ENCODE assay signal across 8 mouse cellular contexts in the genomic region with DNA sequence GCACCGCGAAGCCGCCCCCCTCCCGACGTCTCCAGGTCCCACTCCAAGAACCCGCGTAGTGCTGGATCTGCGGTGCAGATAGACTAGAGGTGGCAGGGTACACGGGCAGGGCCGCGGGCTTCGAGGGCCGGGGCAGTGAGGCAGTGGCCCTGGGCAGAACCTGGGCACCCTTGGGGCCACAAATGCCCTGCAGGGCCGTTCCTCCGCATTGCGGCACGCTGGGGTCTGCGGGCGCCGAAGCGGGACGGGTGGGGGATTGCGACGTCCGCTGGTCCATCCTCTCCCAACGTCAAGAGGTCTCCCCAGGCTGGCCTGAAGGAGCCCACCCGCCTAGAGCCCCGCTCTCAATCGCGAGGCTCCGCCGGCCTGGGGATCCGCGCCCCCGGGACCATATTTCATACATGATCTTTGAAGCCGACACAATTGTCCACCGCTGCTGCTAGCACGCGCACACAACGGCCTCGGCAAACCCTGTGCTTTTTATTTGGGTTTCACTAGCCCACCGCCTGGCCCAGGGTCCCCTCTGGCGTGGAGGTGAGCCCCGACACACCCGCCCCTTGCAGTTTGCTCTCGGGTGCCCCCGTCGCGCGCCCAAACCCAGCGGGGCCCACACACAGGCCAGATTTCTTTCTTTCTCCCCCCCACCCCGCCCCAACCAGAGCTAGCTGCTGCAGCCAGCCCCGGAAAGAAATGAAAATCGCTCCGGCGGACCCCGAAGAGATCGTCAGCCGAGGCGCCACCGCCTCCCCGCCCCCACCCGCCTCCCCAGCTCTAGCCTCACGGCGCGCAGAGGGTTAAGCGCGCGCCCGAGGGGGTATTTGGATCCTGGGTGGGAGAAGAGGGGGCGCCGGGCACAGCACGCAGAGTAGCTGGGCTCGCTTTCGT. TPM values are rescaled to one million over a fixed set of nuclear protein-coding genes. Genes with fewer than 3 reads are reported as not detected.
DNase-seq lines count a peak whose midpoint lies in the region; ATAC-seq and TF ChIP-seq lines count a peak whose summit lies in the region.

No protein-coding gene starts in this region.

- TF ChIP-seq CTCF in lung, embryonic 14.5 days (IDR thresholded peaks at IDR 0.05; ENCODE audit: low read depth) = no peak

- peak overlapping the region; percentile 94 for H3K4me2 ChIP-seq in lung, embryonic 14.5 days
- peak overlapping the region; percentile 94 for H3K4me2 ChIP-seq in forebrain, embryonic 15.5 days (replicated peaks)

- no peaks in the 10 kb centered on the region for H3K9me3 ChIP-seq in lung, embryonic 14.5 days (ENCODE audit: low read depth, low read length)
- H3K9me3 ChIP-seq in forebrain, embryonic 15.5 days = no peaks in the 10 kb centered on the region

- H3K27ac ChIP-seq in lung, embryonic 14.5 days (ENCODE audit: low read depth) = peak overlapping the region; percentile 66; the same call in 1 of the 2 replicates
- no peak overlapping the region for H3K27ac ChIP-seq in forebrain, embryonic 15.5 days (replicated peaks)

- H3K4me1 ChIP-seq in lung, embryonic 14.5 days (ENCODE audit: insufficient read depth) = peaks cover 9% of the 10 kb centered on the region
- peaks cover 38% of the 10 kb centered on the region for H3K4me1 ChIP-seq in forebrain, embryonic 15.5 days

- peak overlapping the region; percentile 53 for H3K4me3 ChIP-seq in lung, embryonic 14.5 days (ENCODE audit: low read depth, low read length)
- H3K4me3 ChIP-seq in forebrain, embryonic 15.5 days = peak overlapping the region; percentile 52

- no peaks in the 10 kb centered on the region for H3K36me3 ChIP-seq in lung, embryonic 14.5 days (ENCODE audit: insufficient read depth)
- H3K36me3 ChIP-seq in forebrain, embryonic 15.5 days = no peaks in the 10 kb centered on the region

- under 1% methylated on average over 74 of the region's 75 CpGs for WGBS in lung, embryonic 14.5 days
- under 1% methylated on average over 75 of the region's 75 CpGs for WGBS in forebrain, embryonic 15.5 days

- ATAC-seq in lung, embryonic 14.5 days (ENCODE audit: insufficient read depth) = no peak
- no peak for ATAC-seq in forebrain, embryonic 15.5 days (replicated peaks)

- DNase-seq in lung, embryonic 14.5 days = peak; percentile 51
- DNase-seq in lung, postnatal 36 days = no peak
- peak; percentile 31 to 50 for DNase-seq in adrenal gland, postnatal 36 days
- DNase-seq in kidney, adult 11 months = peak; percentile 19
- DNase-seq in lung, postnatal 14 days = peak; percentile 21
- DNase-seq in urinary bladder, postnatal 14 days (ENCODE audit: low spot score) = peak; percentile 16
- no peak for DNase-seq in right cerebral cortex, postnatal 10 days (ENCODE audit: low spot score in 2 of 2)

- peaks cover 34% of the 10 kb centered on the region for H3K27me3 ChIP-seq in lung, embryonic 14.5 days (ENCODE audit: insufficient read depth, low read length)
- H3K27me3 ChIP-seq in forebrain, embryonic 15.5 days = peaks cover 31% of the 10 kb centered on the region

- H3K9ac ChIP-seq in lung, embryonic 14.5 days = peak overlapping the region; percentile 64
- peak overlapping the region; percentile 60 for H3K9ac ChIP-seq in forebrain, embryonic 15.5 days (replicated peaks)

RNA-seq across cellular contexts. Expression of a gene that starts 4.3 kb away (rescaled TPM):
- polyA plus RNA-seq in lung, embryonic 14.5 days (2014; fragmentation: Nextera tagmentation; extraction: Ambion mirVana) = 13.1 and 13.8 TPM in 2 replicates
- total RNA-seq in adrenal gland, postnatal 36 days (2021) = 100 to 1,000 TPM; 200 to 332 TPM
- 15.5 and 16.5 TPM in 2 replicates for polyA plus RNA-seq in forebrain, embryonic 15.5 days (2015; fragmentation: Nextera tagmentation; extraction: Ambion mirVana)

RNA-seq across cellular contexts. Expression of a gene that starts 49.5 kb away (rescaled TPM):
- polyA plus RNA-seq in lung, embryonic 14.5 days (2014; fragmentation: Nextera tagmentation; extraction: Ambion mirVana) = 8.5 and 8.8 TPM in 2 replicates
- total RNA-seq in adrenal gland, postnatal 36 days (2021) = 10 to 100 TPM; 21.4 to 21.5 TPM
- polyA plus RNA-seq in forebrain, embryonic 15.5 days (2015; fragmentation: Nextera tagmentation; extraction: Ambion mirVana) = 13.8 and 14.1 TPM in 2 replicates

Comparison
In these comparisons a context has a peak if more than half of its experiments do, and no peak if none do; other contexts are left out.
1. DNase-seq: peak in lung, embryonic 14.5 days (single experiment), adrenal gland, postnatal 36 days (2 of 2), kidney, adult 11 months (single experiment), lung, postnatal 14 days (single experiment) and urinary bladder, postnatal 14 days (single experiment); none in lung, postnatal 36 days (single experiment) and right cerebral cortex, postnatal 10 days (0 of 2).